Mouse (Mus musculus): ENCODE results near the gene Ano10. TPM values are rescaled to one million over a fixed set of nuclear protein-coding genes. Genes with fewer than 3 reads are reported as not detected.

Ano10 gene
- polyA plus RNA-seq, 1 experiment, result 42.2 TPM

- Histone ChIP-seq H3K4me3 (ENCODE audit: insufficient read depth, low read depth, low read length) (no peak overlapping the region), H3K27ac (replicated peaks; ENCODE audit: low read depth, low read length) (no peak overlapping the region), H3K4me1 (ENCODE audit: control insufficient read depth, insufficient read depth, insufficient read length, low read length) (no peaks in the 10 kb centered on the region)
Measured at GRCm38 (mm10) chr9:122216945-122217529, 77.2 kb downstream of the Ano10 start.

GRCm38 (mm10) chr9:122215118-122215517 is 79.1 kb downstream of the Ano10 start:
- no peak overlapping the region for H3K4me3 ChIP-seq (ENCODE audit: insufficient read depth, low read depth, low read length)
- H3K4me1 ChIP-seq (ENCODE audit: control insufficient read depth, insufficient read depth, insufficient read length, low read length), result no peaks in the 10 kb centered on the region
- no peak overlapping the region for H3K27ac ChIP-seq (replicated peaks; ENCODE audit: low read depth, low read length)

- Histone ChIP-seq H3K4me3 (ENCODE audit: insufficient read depth, low read depth, low read length) (no peak overlapping the region), H3K27ac (replicated peaks; ENCODE audit: low read depth, low read length) (no peak overlapping the region), H3K4me1 (ENCODE audit: control insufficient read depth, insufficient read depth, insufficient read length, low read length) (no peaks in the 10 kb centered on the region)
Measured at GRCm38 (mm10) chr9:122208311-122208710, 85.9 kb downstream of the Ano10 start.

- Histone ChIP-seq H3K4me3 (ENCODE audit: insufficient read depth, low read depth, low read length) (no peak overlapping the region), H3K27ac (replicated peaks; ENCODE audit: low read depth, low read length) (no peak overlapping the region), H3K4me1 (ENCODE audit: control insufficient read depth, insufficient read depth, insufficient read length, low read length) (no peaks in the 10 kb centered on the region)
Measured at GRCm38 (mm10) chr9:122205543-122206200, 88.6 kb downstream of the Ano10 start.

- Histone ChIP-seq H3K4me1 (ENCODE audit: control insufficient read depth, insufficient read depth, insufficient read length, low read length) (no peaks in the 10 kb centered on the region), H3K4me3 (ENCODE audit: insufficient read depth, low read depth, low read length) (no peak overlapping the region), H3K27ac (replicated peaks; ENCODE audit: low read depth, low read length) (no peak overlapping the region)
Measured at GRCm38 (mm10) chr9:122204508-122204907, 89.7 kb downstream of the Ano10 start.

- Histone ChIP-seq H3K4me3 (ENCODE audit: insufficient read depth, low read depth, low read length) (no peak overlapping the region), H3K4me1 (ENCODE audit: control insufficient read depth, insufficient read depth, insufficient read length, low read length) (0 out of 2 replicates have a peak, but pooled peaks cover 2% of the 10 kb centered on the region), H3K27ac (replicated peaks; ENCODE audit: low read depth, low read length) (peak overlapping the region; percentile 46)
Measured at GRCm38 (mm10) chr9:122199253-122199652, 95.0 kb downstream of the Ano10 start.

- Histone ChIP-seq H3K27ac (replicated peaks; ENCODE audit: low read depth, low read length) (peak overlapping the region; percentile 35; the same call in 1 of the 2 replicates), H3K4me1 (ENCODE audit: control insufficient read depth, insufficient read depth, insufficient read length, low read length) (0 out of 2 replicates have a peak, but pooled peaks cover 2% of the 10 kb centered on the region), H3K4me3 (ENCODE audit: insufficient read depth, low read depth, low read length) (no peak overlapping the region)
Measured at GRCm38 (mm10) chr9:122198621-122199020, 95.6 kb downstream of the Ano10 start.

- peak overlapping the region; percentile 27; the same call in 1 of the 2 replicates for H3K27ac ChIP-seq (replicated peaks; ENCODE audit: low read depth, low read length)
Measured at GRCm38 (mm10) chr9:122197021-122197420, 97.2 kb downstream of the Ano10 start.

GRCm38 (mm10) chr9:122195042-122195682 is 99.1 kb downstream of the Ano10 start:
- Histone ChIP-seq H3K27ac (replicated peaks; ENCODE audit: low read depth, low read length) (no peak overlapping the region), H3K4me3 (ENCODE audit: insufficient read depth, low read depth, low read length) (no peak overlapping the region), H3K4me1 (ENCODE audit: control insufficient read depth, insufficient read depth, insufficient read length, low read length) (0 out of 2 replicates have a peak, but pooled peaks cover 2% of the 10 kb centered on the region)

More at GRCm38 (mm10) chr9:122197021-122197420, 97.2 kb downstream of the Ano10 start:
- 0 out of 2 replicates have a peak, but pooled peaks cover 2% of the 10 kb centered on the region for H3K4me1 ChIP-seq (ENCODE audit: control insufficient read depth, insufficient read depth, insufficient read length, low read length)
- H3K4me3 ChIP-seq (ENCODE audit: insufficient read depth, low read depth, low read length), result no peak overlapping the region

- 0 out of 2 replicates have a peak, but pooled peaks cover 3% of the 10 kb centered on the region for H3K4me1 ChIP-seq (ENCODE audit: control insufficient read depth, insufficient read depth, insufficient read length, low read length)
- no peak overlapping the region for H3K27ac ChIP-seq (replicated peaks; ENCODE audit: low read depth, low read length)
- no peak overlapping the region for H3K4me3 ChIP-seq (ENCODE audit: insufficient read depth, low read depth, low read length)
Measured at GRCm38 (mm10) chr9:122193823-122194222, 100.4 kb downstream of the Ano10 start.

GRCm38 (mm10) chr9:122193361-122193760 is 100.9 kb downstream of the Ano10 start:
- Histone ChIP-seq H3K4me1 (ENCODE audit: control insufficient read depth, insufficient read depth, insufficient read length, low read length) (peaks cover 7% of the 10 kb centered on the region; the same call in 1 of the 2 replicates), H3K4me3 (ENCODE audit: insufficient read depth, low read depth, low read length) (no peak overlapping the region), H3K27ac (replicated peaks; ENCODE audit: low read depth, low read length) (no peak overlapping the region)

GRCm38 (mm10) chr9:122188724-122189123 is 105.5 kb downstream of the Ano10 start:
- peaks cover 30% of the 10 kb centered on the region for H3K4me1 ChIP-seq (ENCODE audit: control insufficient read depth, insufficient read depth, insufficient read length, low read length)
- H3K4me3 ChIP-seq (ENCODE audit: insufficient read depth, low read depth, low read length), result no peak overlapping the region
- no peak overlapping the region for H3K27ac ChIP-seq (replicated peaks; ENCODE audit: low read depth, low read length)

GRCm38 (mm10) chr9:122187451-122187921 is 106.7 kb downstream of the Ano10 start:
- Histone ChIP-seq H3K4me1 (ENCODE audit: control insufficient read depth, insufficient read depth, insufficient read length, low read length) (peaks cover 30% of the 10 kb centered on the region), H3K4me3 (ENCODE audit: insufficient read depth, low read depth, low read length) (no peak overlapping the region), H3K27ac (replicated peaks; ENCODE audit: low read depth, low read length) (peak overlapping the region; percentile 86)

GRCm38 (mm10) chr9:122186643-122187226 is 107.5 kb downstream of the Ano10 start:
- peak overlapping the region; percentile 86 for H3K27ac ChIP-seq (replicated peaks; ENCODE audit: low read depth, low read length)
- H3K4me3 ChIP-seq (ENCODE audit: insufficient read depth, low read depth, low read length), result no peak overlapping the region

GRCm38 (mm10) chr9:122185953-122186352 is 108.3 kb downstream of the Ano10 start:
- H3K27ac ChIP-seq (replicated peaks; ENCODE audit: low read depth, low read length), result peak overlapping the region; percentile 86
- no peak overlapping the region for H3K4me3 ChIP-seq (ENCODE audit: insufficient read depth, low read depth, low read length)
- peaks cover 30% of the 10 kb centered on the region for H3K4me1 ChIP-seq (ENCODE audit: control insufficient read depth, insufficient read depth, insufficient read length, low read length)

More at GRCm38 (mm10) chr9:122186643-122187226, 107.5 kb downstream of the Ano10 start:
- peaks cover 30% of the 10 kb centered on the region for H3K4me1 ChIP-seq (ENCODE audit: control insufficient read depth, insufficient read depth, insufficient read length, low read length)

Measured in brown adipose tissue, adult 24 weeks (tissue).